Mouse (Mus musculus) liver, adult 2 months (tissue): ENCODE data around the gene Fam69a. TPM values are rescaled to one million over a fixed set of nuclear protein-coding genes. Genes with fewer than 3 reads are reported as not detected.
"Not testable (repeated sequence)": the region's sequence is repeated elsewhere in the genome, so short reads cannot be mapped to it uniquely, and the experiment has no call there.

Experiments used
- DNase-seq: peaks from one replicate; pipeline ENCODE4 v3.0.0-alpha.2; 2011; ENCODE audit warnings: low read depth, low spot score; ENCODE audit errors: extremely low read depth
- H3K27ac ChIP-seq: fragments of 200-500 bp; replicated peaks from 2 replicates; pipeline ENCODE4 v1.5.1; 2012; ENCODE audit warnings: low read depth, mild to moderate bottlenecking, control low read depth, inconsistent platforms, low read length; ENCODE audit not compliant: insufficient read depth
- H3K27me3 ChIP-seq: fragments of 200-500 bp; 2 replicates; pipeline ENCODE4 v1.6.1; 2012; ENCODE audit warnings: mild to moderate bottlenecking, moderate library complexity, low read length, inconsistent platforms; ENCODE audit not compliant: control insufficient read depth, insufficient read depth
- H3K36me3 ChIP-seq: fragments of 200-500 bp; 2 replicates; pipeline ENCODE4 v1.6.1; 2012; ENCODE audit warnings: low read length, inconsistent platforms; ENCODE audit not compliant: control insufficient read depth, insufficient read depth
- H3K4me1 ChIP-seq: fragments of 200-500 bp; 2 replicates; pipeline ENCODE4 v1.6.1; 2011; ENCODE audit warnings: low read length; ENCODE audit not compliant: control insufficient read depth, insufficient read depth
- H3K4me3 ChIP-seq: fragments of 200-500 bp; 2 replicates; pipeline ENCODE4 v1.5.1; 2011; ENCODE audit warnings: low read depth, mild to moderate bottlenecking, control low read depth, low read length, moderate library complexity; ENCODE audit not compliant: insufficient read depth
- H3K79me2 ChIP-seq: fragments of 200-500 bp; 2 replicates; pipeline ENCODE4 v1.6.1; 2012; ENCODE audit warnings: inconsistent platforms, mild to moderate bottlenecking, low read length, moderate library complexity; ENCODE audit not compliant: control insufficient read depth, insufficient read depth
- H3K9ac ChIP-seq: fragments of 200-500 bp; 2 replicates; pipeline ENCODE4 v1.6.1; 2012; ENCODE audit warnings: low read depth, mild to moderate bottlenecking, control low read depth, inconsistent platforms, low read length
- CTCF ChIP-seq: fragments of 200-500 bp; IDR thresholded peaks from 2 replicates; pipeline ENCODE4 v1.5.1; 2011; ENCODE audit warnings: low read depth, low read length, control low read depth
- POLR2A ChIP-seq: fragments of 200-500 bp; IDR thresholded peaks from 2 replicates; pipeline ENCODE4 v1.6.1; 2011; ENCODE audit warnings: low read length, control low read depth; ENCODE audit not compliant: insufficient read depth; ENCODE audit errors: extremely low read depth
- WGBS: fragments of 180-500 bp; shearing (Covaris S2); methylation state at CpG from one replicate; pipeline ENCODE4 v1.1.7; 2018; 5-methylcytosine and 5-hydroxymethylcytosine counted together
- polyA plus RNA-seq: library from polyadenylated mRNA; depleted of rRNA; stranded (reverse); fragments of >200 nt; gene quantifications from 2 replicates; pipeline ENCODE4 v1.2.3, GENCODE M21; 2012
- total RNA-seq: library from RNA; depleted of rRNA; stranded (reverse); fragments of >200 nt; gene quantifications from 2 replicates; pipeline ENCODE4 v1.2.3, GENCODE M21; 2014

Gene Fam69a
- total and polyA plus RNA-seq, 2 experiments = 1.4 to 5.3 TPM

GRCm38 (mm10) chr5:107901014-107901615 is 85.8 kb downstream of the Fam69a start:
- WGBS = under 1% methylated on average over 23 of the region's 23 CpGs

GRCm38 (mm10) chr5:107900206-107901013 is 86.5 kb downstream of the Fam69a start, which contains the start of gene Rpl5:
Rpl5 (plus strand) TSS chr5:107900502.
- Histone ChIP-seq H3K4me3 (peak within 1 kb of the TSS; percentile 77), H3K36me3 (peaks cover 28% of the 10 kb centered on the region), H3K4me1 (no peaks in the 10 kb centered on the region), H3K27ac (peak within 1 kb of the TSS; percentile 46), H3K79me2 (peaks cover 9% of the 10 kb centered on the region; the same call in 1 of the 2 replicates), H3K9ac (peak within 1 kb of the TSS; percentile 79), H3K27me3 (no peaks in the 10 kb centered on the region)
- TF ChIP-seq POLR2A (peak; percentile 84; the same call in 1 of the 2 replicates), CTCF (peak; percentile 99)
- 3% methylated on average over 66 of the region's 66 CpGs for WGBS
- peak; percentile 91 for DNase-seq

More at GRCm38 (mm10) chr5:107901014-107901615, 85.8 kb downstream of the Fam69a start:
- peak; percentile 48 for DNase-seq
- H3K36me3 ChIP-seq = peaks cover 34% of the 10 kb centered on the region
- TF ChIP-seq POLR2A = no peak
- TF ChIP-seq CTCF = no peak
- H3K79me2 ChIP-seq = peaks cover 9% of the 10 kb centered on the region; the same call in 1 of the 2 replicates
- H3K27me3 ChIP-seq = no peaks in the 10 kb centered on the region
- H3K4me1 ChIP-seq = no peaks in the 10 kb centered on the region
- H3K27ac ChIP-seq = peak overlapping the region; percentile 46
- H3K4me3 ChIP-seq = peak overlapping the region; percentile 77
- H3K9ac ChIP-seq = peak overlapping the region; percentile 79

GRCm38 (mm10) chr5:107896265-107896664 is 90.6 kb downstream of the Fam69a start:
- Histone ChIP-seq H3K27me3 (no peaks in the 10 kb centered on the region), H3K4me3 (no peak overlapping the region), H3K4me1 (no peaks in the 10 kb centered on the region), H3K36me3 (no peaks in the 10 kb centered on the region), H3K9ac (no peak overlapping the region), H3K79me2 (peaks cover 8% of the 10 kb centered on the region; the same call in 1 of the 2 replicates), H3K27ac (no peak overlapping the region)
- no peak for TF ChIP-seq CTCF
- TF ChIP-seq POLR2A = no peak
- WGBS = 86% methylated on average over 1 of the region's 1 CpGs
- no peak for DNase-seq

GRCm38 (mm10) chr5:107894676-107895075 is 92.2 kb downstream of the Fam69a start:
- H3K36me3 ChIP-seq = no peaks in the 10 kb centered on the region
- 86% methylated on average over 7 of the region's 7 CpGs for WGBS
- no peak for TF ChIP-seq POLR2A
- TF ChIP-seq CTCF = no peak
- H3K79me2 ChIP-seq = no peaks in the 10 kb centered on the region
- peaks cover 9% of the 10 kb centered on the region for H3K4me1 ChIP-seq
- H3K27me3 ChIP-seq = no peaks in the 10 kb centered on the region
- H3K9ac ChIP-seq = no peak overlapping the region
- H3K27ac ChIP-seq = no peak overlapping the region
- H3K4me3 ChIP-seq = no peak overlapping the region
- no peak for DNase-seq

GRCm38 (mm10) chr5:107891515-107891914 is 95.4 kb downstream of the Fam69a start:
- H3K9ac ChIP-seq, H3K27me3 ChIP-seq, H3K27ac ChIP-seq, H3K4me1 ChIP-seq, H3K4me3 ChIP-seq, H3K36me3 ChIP-seq, H3K79me2 ChIP-seq: not testable (repeated sequence)
- DNase-seq = peak; percentile 52
- TF ChIP-seq CTCF = peak; percentile 37; the same call in 1 of the 2 replicates
- WGBS = 60% methylated on average over 1 of the region's 1 CpGs
